Mouse (Mus musculus) intestine, embryonic 14.5 days (tissue): ENCODE measurements at regions not wholly inside any gene's neighbourhood (a gene's known extent, or its start where the extent isn't known, plus 50 kb on each side); places are given as distances from the start of the nearest gene placed in this dataset.

ENCODE experiments used
- ATAC-seq: fragments of 200-750 bp; cut with Nextera tagmentation; replicated peaks from 2 replicates; pipeline ENCODE4 v1.8.0; 2017; ENCODE audit warnings: low read depth, moderate number of reproducible peaks, moderate TSS enrichment, moderate library complexity; ENCODE audit not compliant: low FRiP score, low TSS enrichment
- DNase-seq: peaks from one replicate; pipeline ENCODE4 v3.0.0-alpha.2; 2018; ENCODE audit warnings: low spot score
- H3K27ac ChIP-seq: fragments of 300-500 bp; sonication (generic); 2 replicates; pipeline ENCODE4 v1.5.1; 2014; ENCODE audit warnings: low read depth, mild to moderate bottlenecking, control low read depth
- H3K27me3 ChIP-seq: fragments of 300-500 bp; sonication (generic); replicated peaks from 2 replicates; pipeline ENCODE4 v1.6.1; 2014; ENCODE audit warnings: low read length, control low read depth; ENCODE audit not compliant: control insufficient read depth, insufficient read depth
- H3K36me3 ChIP-seq: fragments of 300-500 bp; sonication (generic); 2 replicates; pipeline ENCODE4 v1.6.1; 2014; ENCODE audit warnings: low read length, control low read depth; ENCODE audit not compliant: control insufficient read depth, insufficient read depth
- H3K4me1 ChIP-seq: fragments of 300-500 bp; sonication (generic); replicated peaks from 2 replicates; pipeline ENCODE4 v1.6.1; 2014; ENCODE audit warnings: low read length, control low read depth, mixed read lengths; ENCODE audit not compliant: control insufficient read depth, insufficient read depth
- H3K4me2 ChIP-seq: fragments of 300-500 bp; sonication (generic); 2 replicates; pipeline ENCODE4 v1.6.1; 2014; ENCODE audit warnings: low read length
- H3K4me3 ChIP-seq: fragments of 300-500 bp; sonication (generic); 2 replicates; pipeline ENCODE4 v1.5.1; 2014; ENCODE audit warnings: low read depth, low read length, control low read depth, mixed read lengths
- H3K9ac ChIP-seq: fragments of 300-500 bp; sonication (generic); 2 replicates; pipeline ENCODE4 v1.6.1; 2014; ENCODE audit warnings: mild to moderate bottlenecking, low read length
- H3K9me3 ChIP-seq: fragments of 300-500 bp; sonication (generic); 2 replicates; pipeline ENCODE4 v1.6.1; 2016; ENCODE audit warnings: low read length, control low read depth; ENCODE audit not compliant: control insufficient read depth
- WGBS: fragments of 180-500 bp; shearing (Covaris S2); extraction: QIAGEN DNeasy Blood & Tissue Kit; methylation state at CpG from one replicate; pipeline ENCODE4 v1.1.7; 2014; 5-methylcytosine and 5-hydroxymethylcytosine counted together

DNA sequence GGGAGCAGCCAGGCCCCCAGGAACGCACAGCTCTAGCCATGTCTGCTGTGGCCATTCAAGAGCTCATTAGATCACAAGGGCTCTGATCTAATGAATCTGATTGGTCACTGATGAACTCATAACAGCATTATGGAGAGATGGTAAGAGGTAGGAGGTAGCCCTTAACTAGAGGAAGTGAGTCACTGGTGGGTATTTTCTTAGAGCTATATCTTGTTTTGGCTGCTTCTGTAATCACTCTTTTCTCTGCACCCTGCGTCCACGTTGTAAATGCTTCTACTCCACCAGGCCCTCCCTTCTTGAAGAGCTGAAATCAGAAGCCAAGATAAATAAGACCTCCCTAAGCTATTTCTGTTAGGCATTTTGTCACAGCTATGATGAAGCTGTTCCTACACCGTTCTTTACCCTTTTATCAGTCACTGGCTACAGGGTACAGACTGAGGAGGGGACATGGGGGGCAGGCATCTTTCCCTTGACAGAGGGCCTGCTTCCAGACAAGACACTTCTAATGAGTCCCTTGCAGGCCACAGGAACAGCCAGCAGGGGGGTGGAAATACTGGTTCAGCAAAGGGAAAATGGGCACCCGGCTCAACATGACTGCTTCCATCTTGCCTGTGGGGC is 412.1 kb downstream of the Pdcd6ip start:
- ATAC-seq: no peak
- H3K4me2 ChIP-seq: no peak overlapping the region
- H3K9ac ChIP-seq: no peak overlapping the region
- H3K27ac ChIP-seq: no peak overlapping the region
- H3K36me3 ChIP-seq: no peaks in the 10 kb centered on the region
- H3K4me3 ChIP-seq: no peak overlapping the region
- no peaks in the 10 kb centered on the region for H3K27me3 ChIP-seq
- 54% methylated on average over 5 of the region's 5 CpGs for WGBS
- H3K4me1 ChIP-seq: no peaks in the 10 kb centered on the region
- no peaks in the 10 kb centered on the region for H3K9me3 ChIP-seq
- no peak for DNase-seq

DNA sequence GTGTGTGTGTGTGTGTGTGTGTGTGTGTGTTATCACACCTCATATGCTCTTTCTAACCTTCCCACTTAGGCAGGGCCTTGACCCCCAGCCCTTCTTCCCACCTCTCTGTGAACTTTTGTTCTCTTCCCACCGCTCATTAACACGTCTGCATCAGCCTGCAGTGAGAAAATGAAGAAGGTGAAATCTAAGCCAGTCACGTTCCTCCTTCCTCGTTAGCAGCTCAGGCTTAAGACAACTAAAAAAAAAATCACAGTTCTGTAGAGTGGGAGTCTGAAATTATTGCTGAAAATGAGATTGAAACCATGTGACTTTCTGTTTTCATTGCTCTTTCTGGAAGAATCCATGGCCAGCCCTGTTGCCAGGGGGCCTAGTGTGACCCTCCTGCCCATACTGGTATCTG is 420.7 kb downstream of the Pdcd6ip start:
- Histone ChIP-seq H3K9me3 (no peaks in the 10 kb centered on the region), H3K4me1 (no peaks in the 10 kb centered on the region), H3K4me2 (no peak overlapping the region), H3K27me3 (no peaks in the 10 kb centered on the region), H3K9ac (no peak overlapping the region), H3K27ac (no peak overlapping the region), H3K4me3 (no peak overlapping the region), H3K36me3 (no peaks in the 10 kb centered on the region)
- ATAC-seq (no peak), DNase-seq (no peak)
- 45% methylated on average over 4 of the region's 4 CpGs for WGBS

DNA sequence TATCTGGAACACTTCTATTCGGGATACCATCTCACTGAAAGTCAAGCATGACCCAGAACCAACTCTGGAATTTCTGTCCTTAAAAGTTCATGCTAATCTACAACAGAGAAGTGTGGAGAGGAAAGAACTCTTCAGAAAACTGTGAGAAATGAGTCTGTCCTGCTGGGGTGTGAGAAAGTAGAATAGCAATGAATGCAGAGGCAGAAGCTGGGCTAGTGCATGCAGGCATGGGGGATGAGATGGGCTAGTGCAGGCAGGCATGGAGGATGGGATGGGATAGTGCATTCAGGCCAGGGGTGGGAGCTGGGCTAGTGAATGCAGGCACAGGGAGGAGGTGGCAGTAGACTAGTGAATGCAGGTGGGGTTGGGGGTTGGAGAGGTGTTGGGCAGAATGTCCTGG is 424.8 kb downstream of the Pdcd6ip start:
- ATAC-seq (no peak), DNase-seq (no peak)
- H3K36me3 ChIP-seq: no peaks in the 10 kb centered on the region
- H3K4me1 ChIP-seq: no peaks in the 10 kb centered on the region
- no peak overlapping the region for H3K4me2 ChIP-seq
- no peak overlapping the region for H3K4me3 ChIP-seq
- no peaks in the 10 kb centered on the region for H3K27me3 ChIP-seq
- no peak overlapping the region for H3K9ac ChIP-seq
- 39% methylated on average over 1 of the region's 1 CpGs for WGBS
- no peak overlapping the region for H3K27ac ChIP-seq
- no peaks in the 10 kb centered on the region for H3K9me3 ChIP-seq

DNA sequence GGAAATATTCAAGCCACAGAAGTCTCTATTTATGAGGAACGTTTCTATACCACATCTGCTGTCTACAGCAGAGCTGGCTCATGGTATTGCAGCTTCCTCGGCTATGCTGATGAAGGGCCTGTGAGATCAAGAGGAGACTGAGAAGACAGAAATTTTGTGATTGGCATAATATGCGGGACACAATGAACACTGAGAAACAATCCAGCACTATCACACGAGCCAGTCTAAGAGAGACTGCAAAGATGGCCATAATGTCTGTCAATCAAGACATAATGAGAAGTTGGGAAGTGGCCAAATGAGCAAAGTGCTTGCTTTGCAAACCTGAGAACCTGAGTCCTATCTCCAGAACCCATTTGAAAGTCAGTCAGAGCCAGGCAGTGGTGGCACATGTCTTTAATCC is 437.5 kb downstream of the Pdcd6ip start:
- Histone ChIP-seq H3K4me3 (no peak overlapping the region), H3K27me3 (no peaks in the 10 kb centered on the region), H3K9me3 (no peaks in the 10 kb centered on the region), H3K27ac (no peak overlapping the region), H3K9ac (no peak overlapping the region), H3K4me2 (no peak overlapping the region), H3K36me3 (no peaks in the 10 kb centered on the region), H3K4me1 (no peaks in the 10 kb centered on the region)
- no peak for DNase-seq
- no peak for ATAC-seq
- WGBS: 86% methylated on average over 4 of the region's 4 CpGs

GRCm38 (mm10) chr9:113267696-113268095 is 440.4 kb downstream of the Pdcd6ip start:
- WGBS: 79% methylated on average over 8 of the region's 8 CpGs

GRCm38 (mm10) chr9:113263636-113264035 is 444.4 kb downstream of the Pdcd6ip start:
- WGBS: 77% methylated on average over 6 of the region's 6 CpGs
- H3K9ac ChIP-seq: no peak overlapping the region
- no peak overlapping the region for H3K27ac ChIP-seq
- ATAC-seq (no peak), DNase-seq (no peak)
- no peak overlapping the region for H3K4me3 ChIP-seq
- no peaks in the 10 kb centered on the region for H3K27me3 ChIP-seq
- H3K4me1 ChIP-seq: no peaks in the 10 kb centered on the region
- no peak overlapping the region for H3K4me2 ChIP-seq
- no peaks in the 10 kb centered on the region for H3K36me3 ChIP-seq
- no peaks in the 10 kb centered on the region for H3K9me3 ChIP-seq

More at GRCm38 (mm10) chr9:113267696-113268095, 440.4 kb downstream of the Pdcd6ip start:
- no peak overlapping the region for H3K27ac ChIP-seq
- H3K36me3 ChIP-seq: no peaks in the 10 kb centered on the region
- no peak overlapping the region for H3K4me2 ChIP-seq
- no peak overlapping the region for H3K4me3 ChIP-seq
- ATAC-seq (no peak), DNase-seq (no peak)
- H3K27me3 ChIP-seq: no peaks in the 10 kb centered on the region
- H3K9ac ChIP-seq: no peak overlapping the region
- H3K9me3 ChIP-seq: no peaks in the 10 kb centered on the region
- no peaks in the 10 kb centered on the region for H3K4me1 ChIP-seq

- Histone ChIP-seq H3K4me1 (no peaks in the 10 kb centered on the region), H3K27me3 (no peaks in the 10 kb centered on the region), H3K9me3 (0 out of 2 replicates have a peak, but pooled peaks cover 3% of the 10 kb centered on the region), H3K4me2 (no peak overlapping the region), H3K36me3 (no peaks in the 10 kb centered on the region), H3K4me3 (no peak overlapping the region), H3K27ac (no peak overlapping the region), H3K9ac (no peak overlapping the region)
- DNase-seq (no peak), ATAC-seq (no peak)
- WGBS: 82% methylated on average over 2 of the region's 2 CpGs
These were observed 447.8 kb downstream of the Pdcd6ip start for GRCm38 (mm10) chr9:113260296-113260695.

- Histone ChIP-seq H3K36me3 (no peaks in the 10 kb centered on the region), H3K9ac (no peak overlapping the region), H3K4me1 (no peaks in the 10 kb centered on the region), H3K9me3 (0 out of 2 replicates have a peak, but pooled peaks cover 6% of the 10 kb centered on the region), H3K27ac (no peak overlapping the region), H3K4me3 (no peak overlapping the region), H3K27me3 (no peaks in the 10 kb centered on the region), H3K4me2 (no peak overlapping the region)
- 87% methylated on average over 2 of the region's 2 CpGs for WGBS
- DNase-seq: no peak
- ATAC-seq: no peak
These were observed 449.5 kb downstream of the Pdcd6ip start for GRCm38 (mm10) chr9:113258556-113258955.

- WGBS: 85% methylated on average over 12 of the region's 12 CpGs
- H3K27ac ChIP-seq: no peak overlapping the region
- ATAC-seq (no peak), DNase-seq (no peak)
- H3K4me1 ChIP-seq: no peaks in the 10 kb centered on the region
- no peaks in the 10 kb centered on the region for H3K36me3 ChIP-seq
- no peak overlapping the region for H3K9ac ChIP-seq
- H3K4me2 ChIP-seq: no peak overlapping the region
- no peaks in the 10 kb centered on the region for H3K9me3 ChIP-seq
- no peak overlapping the region for H3K4me3 ChIP-seq
- no peaks in the 10 kb centered on the region for H3K27me3 ChIP-seq
These were observed 459.3 kb downstream of the Pdcd6ip start for GRCm38 (mm10) chr9:113248703-113249274.
